ENCODE assay signal across 9 mouse cellular contexts in genomic region chr8:11010398-11010797, GRCm38 (mm10). TPM values are rescaled to one million over a fixed set of nuclear protein-coding genes. Genes with fewer than 3 reads are reported as not detected.
DNase-seq lines count a peak whose midpoint lies in the region; ATAC-seq and TF ChIP-seq lines count a peak whose summit lies in the region.
"Had no signal": no experiment of that assay in that cellular context is flagged by ENCODE, and none has a peak within 500 bp of the region (broad histone marks: within the 10 kb centered on the region; RNA-seq: fewer than 3 reads in every experiment).

No protein-coding gene starts in this region.

- no peak for ATAC-seq in liver, embryonic 11.5 days (replicated peaks; ENCODE audit: low FRiP score)
- ATAC-seq in intestine, embryonic 15.5 days = no peak
- no peak for ATAC-seq in midbrain, postnatal 0 days (ENCODE audit: low FRiP score)
- ATAC-seq: inflammation-experienced regulatory T-cells, adult 6 months had no signal

- peak overlapping the region; percentile 85; the same call in 1 of the 2 replicates for H3K4me3 ChIP-seq in liver, embryonic 11.5 days (ENCODE audit: low read depth, low read length)
- no peak overlapping the region for H3K4me3 ChIP-seq in intestine, embryonic 15.5 days (replicated peaks)
- H3K4me3 ChIP-seq in midbrain, postnatal 0 days (ENCODE audit: low read depth, low read length) = no peak overlapping the region

- peak; percentile 48 for DNase-seq in cerebellum, adult 11-12 months
- no peak for DNase-seq in cerebellum, adult 11 months
- DNase-seq in liver, embryonic 11.5 days (ENCODE audit: low spot score) = no peak
- DNase-seq in liver = no peak
- DNase-seq in midbrain, postnatal 0 days (ENCODE audit: low spot score) = no peak
- no peak for DNase-seq in frontal cortex, adult 2 months (ENCODE audit: extremely low spot score in 1 of 2, low spot score in 1 of 2)
- DNase-seq in spleen, postnatal 4 days (ENCODE audit: low spot score in 2 of 2) = no peak

- WGBS in liver, embryonic 11.5 days = 47% methylated on average over 11 of the region's 11 CpGs
- WGBS in intestine, embryonic 15.5 days = 43% methylated on average over 11 of the region's 11 CpGs
- 53% methylated on average over 11 of the region's 11 CpGs for WGBS in midbrain, postnatal 0 days

- H3K36me3 ChIP-seq in liver, embryonic 11.5 days (ENCODE audit: control insufficient read depth, insufficient read depth, low read length) = peaks cover 5% of the 10 kb centered on the region; the same call in 1 of the 2 replicates
- H3K36me3 ChIP-seq in intestine, embryonic 15.5 days = peaks cover under 1% of the 10 kb centered on the region; the same call in 1 of the 2 replicates
- H3K36me3 ChIP-seq in midbrain, postnatal 0 days (ENCODE audit: insufficient read depth, low read length) = no peaks in the 10 kb centered on the region

- H3K27ac ChIP-seq in liver, embryonic 11.5 days (ENCODE audit: low read depth, low read length) = peak overlapping the region; percentile 43; the same call in 1 of the 2 replicates
- H3K27ac ChIP-seq in intestine, embryonic 15.5 days = peak overlapping the region; percentile 99
- no peak overlapping the region for H3K27ac ChIP-seq in midbrain, postnatal 0 days (ENCODE audit: low read depth, low read length)

- no peaks in the 10 kb centered on the region for H3K9me3 ChIP-seq in liver, embryonic 11.5 days (ENCODE audit: control insufficient read depth, low read length)
- H3K9me3 ChIP-seq in intestine, embryonic 15.5 days = no peaks in the 10 kb centered on the region
- no peaks in the 10 kb centered on the region for H3K9me3 ChIP-seq in midbrain, postnatal 0 days (ENCODE audit: low read length)

- H3K4me1 ChIP-seq in liver, embryonic 11.5 days (replicated peaks; ENCODE audit: control insufficient read depth, insufficient read depth, low read length) = peaks cover 33% of the 10 kb centered on the region
- peaks cover 27% of the 10 kb centered on the region for H3K4me1 ChIP-seq in intestine, embryonic 15.5 days (replicated peaks)
- H3K4me1 ChIP-seq in midbrain, postnatal 0 days (ENCODE audit: insufficient read depth, low read length) = peaks cover 16% of the 10 kb centered on the region; the same call in 1 of the 2 replicates

- peak overlapping the region; percentile 84 for H3K4me2 ChIP-seq in liver, embryonic 11.5 days
- peak overlapping the region; percentile 85; the same call in 1 of the 2 replicates for H3K4me2 ChIP-seq in intestine, embryonic 15.5 days (replicated peaks)
- H3K4me2 ChIP-seq in midbrain, postnatal 0 days (ENCODE audit: low read depth, low read length, poor library complexity, severe bottlenecking) = peak overlapping the region; percentile 96; the same call in 1 of the 2 replicates

- no peak overlapping the region for H3K9ac ChIP-seq in liver, embryonic 11.5 days (ENCODE audit: low read depth, low read length)
- H3K9ac ChIP-seq in intestine, embryonic 15.5 days = no peak overlapping the region
- no peak overlapping the region for H3K9ac ChIP-seq in midbrain, postnatal 0 days (replicated peaks; ENCODE audit: low read length, poor library complexity, severe bottlenecking)

- peaks cover 2% of the 10 kb centered on the region; the same call in 1 of the 2 replicates for H3K27me3 ChIP-seq in liver, embryonic 11.5 days (replicated peaks; ENCODE audit: control insufficient read depth, insufficient read depth, low read length)
- no peaks in the 10 kb centered on the region for H3K27me3 ChIP-seq in intestine, embryonic 15.5 days (replicated peaks)
- no peaks in the 10 kb centered on the region for H3K27me3 ChIP-seq in midbrain, postnatal 0 days (ENCODE audit: insufficient read depth, low read length)

- TF ChIP-seq CTCF in midbrain, postnatal 0 days (IDR thresholded peaks at IDR 0.05) = no peak

RNA-seq across cellular contexts. Expression of gene Irs2, which starts 2.1 kb away (rescaled TPM):
- polyA plus RNA-seq in liver, embryonic 11.5 days (2014; fragmentation: Nextera tagmentation; extraction: Ambion mirVana) = 8.3 and 8.9 TPM in 2 replicates
- 6.1 and 7.2 TPM in 2 replicates for polyA plus RNA-seq in intestine, embryonic 15.5 days (2015; fragmentation: Nextera tagmentation; extraction: Ambion mirVana)
- 37.3 and 40.4 TPM in 2 replicates for total RNA-seq in midbrain, postnatal 0 days (2014; rRNA removed)
- polyA plus RNA-seq in midbrain, postnatal 0 days (2015; fragmentation: Nextera tagmentation; extraction: Ambion mirVana) = 4.8 and 5.6 TPM in 2 replicates
- polyA plus RNA-seq in frontal cortex, adult 2 months (2012; rRNA removed) = 13.0 and 16.6 TPM in 2 replicates
